Mouse (Mus musculus): Measurements from ENCODE around the gene Ccnf. TPM values are rescaled to one million over a fixed set of nuclear protein-coding genes. Genes with fewer than 3 reads are reported as not detected.

Ccnf gene
- polyA plus RNA-seq, 1 experiment from 2014 or later: 11.8 TPM

GRCm38 (mm10) chr17:24282637-24283036 is 31.4 kb upstream of the Ccnf start:
- WGBS: 68% methylated on average over 4 of the region's 4 CpGs
- TF ChIP-seq EP300 (optimal IDR thresholded peaks at IDR 0.05): no peak
- peak; percentile 59 for TF ChIP-seq CTCF (IDR thresholded peaks at IDR 0.05; ENCODE audit: low read depth)

GRCm38 (mm10) chr17:24279907-24280306 is 28.6 kb upstream of the Ccnf start:
- no peak for DNase-seq (ENCODE audit: low spot score)
- Histone ChIP-seq H3K27ac (replicated peaks) (no peak overlapping the region), H3K27me3 (ENCODE audit: control insufficient read depth, insufficient read depth, low read length) (no peaks in the 10 kb centered on the region), H3K4me3 (ENCODE audit: low read depth, low read length) (no peak overlapping the region), H3K9ac (ENCODE audit: low read length) (no peak overlapping the region), H3K4me2 (replicated peaks; ENCODE audit: low read depth) (no peak overlapping the region), H3K9me3 (ENCODE audit: control insufficient read depth, low read length) (no peaks in the 10 kb centered on the region), H3K36me3 (ENCODE audit: control insufficient read depth, insufficient read depth, low read length) (no peaks in the 10 kb centered on the region), H3K4me1 (replicated peaks; ENCODE audit: control insufficient read depth, insufficient read depth) (no peaks in the 10 kb centered on the region)
- TF ChIP-seq CTCF (IDR thresholded peaks at IDR 0.05; ENCODE audit: low read depth) (no peak), EP300 (optimal IDR thresholded peaks at IDR 0.05) (no peak)
- ATAC-seq (ENCODE audit: low FRiP score, low TSS enrichment): no peak
- WGBS: 77% methylated on average over 4 of the region's 4 CpGs

More at GRCm38 (mm10) chr17:24282637-24283036, 31.4 kb upstream of the Ccnf start:
- Histone ChIP-seq H3K4me1 (replicated peaks; ENCODE audit: control insufficient read depth, insufficient read depth) (no peaks in the 10 kb centered on the region), H3K9me3 (ENCODE audit: control insufficient read depth, low read length) (no peaks in the 10 kb centered on the region), H3K27me3 (ENCODE audit: control insufficient read depth, insufficient read depth, low read length) (no peaks in the 10 kb centered on the region), H3K27ac (replicated peaks) (no peak overlapping the region), H3K9ac (ENCODE audit: low read length) (no peak overlapping the region), H3K4me3 (ENCODE audit: low read depth, low read length) (no peak overlapping the region), H3K36me3 (ENCODE audit: control insufficient read depth, insufficient read depth, low read length) (no peaks in the 10 kb centered on the region), H3K4me2 (replicated peaks; ENCODE audit: low read depth) (no peak overlapping the region)
- no peak for ATAC-seq (ENCODE audit: low FRiP score, low TSS enrichment)
- DNase-seq (ENCODE audit: low spot score): no peak

GRCm38 (mm10) chr17:24267133-24267532 is 15.8 kb upstream of the Ccnf start:
- DNase-seq (ENCODE audit: low spot score): no peak
- TF ChIP-seq CTCF (IDR thresholded peaks at IDR 0.05; ENCODE audit: low read depth) (no peak), EP300 (optimal IDR thresholded peaks at IDR 0.05) (no peak)
- 69% methylated on average over 1 of the region's 1 CpGs for WGBS
- Histone ChIP-seq H3K9me3 (ENCODE audit: control insufficient read depth, low read length) (no peaks in the 10 kb centered on the region), H3K9ac (ENCODE audit: low read length) (no peak overlapping the region), H3K4me3 (ENCODE audit: low read depth, low read length) (no peak overlapping the region), H3K27me3 (ENCODE audit: control insufficient read depth, insufficient read depth, low read length) (no peaks in the 10 kb centered on the region), H3K4me2 (replicated peaks; ENCODE audit: low read depth) (no peak overlapping the region), H3K36me3 (ENCODE audit: control insufficient read depth, insufficient read depth, low read length) (no peaks in the 10 kb centered on the region), H3K4me1 (replicated peaks; ENCODE audit: control insufficient read depth, insufficient read depth) (no peaks in the 10 kb centered on the region), H3K27ac (replicated peaks) (no peak overlapping the region)
- no peak for ATAC-seq (ENCODE audit: low FRiP score, low TSS enrichment)

- Histone ChIP-seq H3K27me3 (ENCODE audit: control insufficient read depth, insufficient read depth, low read length) (no peaks in the 10 kb centered on the region), H3K9ac (ENCODE audit: low read length) (no peak overlapping the region), H3K4me2 (replicated peaks; ENCODE audit: low read depth) (no peak overlapping the region), H3K27ac (replicated peaks) (no peak overlapping the region), H3K4me3 (ENCODE audit: low read depth, low read length) (no peak overlapping the region), H3K4me1 (replicated peaks; ENCODE audit: control insufficient read depth, insufficient read depth) (no peaks in the 10 kb centered on the region), H3K36me3 (ENCODE audit: control insufficient read depth, insufficient read depth, low read length) (no peaks in the 10 kb centered on the region), H3K9me3 (ENCODE audit: control insufficient read depth, low read length) (no peaks in the 10 kb centered on the region)
- 63% methylated on average over 2 of the region's 2 CpGs for WGBS
- no peak for TF ChIP-seq EP300 (optimal IDR thresholded peaks at IDR 0.05)
- no peak for TF ChIP-seq CTCF (IDR thresholded peaks at IDR 0.05; ENCODE audit: low read depth)
- ATAC-seq (ENCODE audit: low FRiP score, low TSS enrichment) (no peak), DNase-seq (ENCODE audit: low spot score) (no peak)
Observed at GRCm38 (mm10) chr17:24264766-24265165, 13.5 kb upstream of the Ccnf start.

- no peaks in the 10 kb centered on the region for H3K27me3 ChIP-seq (ENCODE audit: control insufficient read depth, insufficient read depth, low read length)
- no peak for ATAC-seq (ENCODE audit: low FRiP score, low TSS enrichment)
- no peak overlapping the region for H3K4me2 ChIP-seq (replicated peaks; ENCODE audit: low read depth)
- no peak overlapping the region for H3K27ac ChIP-seq (replicated peaks)
- 72% methylated on average over 4 of the region's 4 CpGs for WGBS
- no peaks in the 10 kb centered on the region for H3K9me3 ChIP-seq (ENCODE audit: control insufficient read depth, low read length)
- H3K4me3 ChIP-seq (ENCODE audit: low read depth, low read length): no peak overlapping the region
- no peak for TF ChIP-seq EP300 (optimal IDR thresholded peaks at IDR 0.05)
- H3K9ac ChIP-seq (ENCODE audit: low read length): no peak overlapping the region
- no peaks in the 10 kb centered on the region for H3K4me1 ChIP-seq (replicated peaks; ENCODE audit: control insufficient read depth, insufficient read depth)
- DNase-seq (ENCODE audit: low spot score): no peak
- H3K36me3 ChIP-seq (ENCODE audit: control insufficient read depth, insufficient read depth, low read length): no peaks in the 10 kb centered on the region
Observed at GRCm38 (mm10) chr17:24260516-24260915, 9.2 kb upstream of the Ccnf start.

- Histone ChIP-seq H3K27me3 (ENCODE audit: control insufficient read depth, insufficient read depth, low read length) (no peaks in the 10 kb centered on the region), H3K36me3 (ENCODE audit: control insufficient read depth, insufficient read depth, low read length) (no peaks in the 10 kb centered on the region), H3K4me1 (replicated peaks; ENCODE audit: control insufficient read depth, insufficient read depth) (no peaks in the 10 kb centered on the region), H3K9me3 (ENCODE audit: control insufficient read depth, low read length) (no peaks in the 10 kb centered on the region), H3K27ac (replicated peaks) (no peak overlapping the region), H3K9ac (ENCODE audit: low read length) (no peak overlapping the region), H3K4me2 (replicated peaks; ENCODE audit: low read depth) (no peak overlapping the region), H3K4me3 (ENCODE audit: low read depth, low read length) (no peak overlapping the region)
- TF ChIP-seq CTCF (IDR thresholded peaks at IDR 0.05; ENCODE audit: low read depth) (no peak), EP300 (optimal IDR thresholded peaks at IDR 0.05) (no peak)
- ATAC-seq (ENCODE audit: low FRiP score, low TSS enrichment): no peak
- DNase-seq (ENCODE audit: low spot score): no peak
- WGBS: 63% methylated on average over 5 of the region's 5 CpGs
Observed at GRCm38 (mm10) chr17:24259702-24260101, 8.4 kb upstream of the Ccnf start.
